Mouse (Mus musculus): ENCODE results near the gene C2cd2.

C2cd2 gene

GRCm38 (mm10) chr16:97815269-97815668 lies 147.1 kb downstream of the C2cd2 start:
- DNase-seq (ENCODE audit: low read depth, low spot score): no peak

- no peak for DNase-seq (ENCODE audit: low read depth, low spot score)
Measured at GRCm38 (mm10) chr16:97814060-97814459, 148.3 kb downstream of the C2cd2 start.

- DNase-seq (ENCODE audit: low read depth, low spot score): no peak
Measured at GRCm38 (mm10) chr16:97808881-97809280, 153.5 kb downstream of the C2cd2 start.

- DNase-seq (ENCODE audit: low read depth, low spot score): no peak
Measured at GRCm38 (mm10) chr16:97805646-97806045, 156.8 kb downstream of the C2cd2 start.
